Mouse (Mus musculus) heart, postnatal 10 days (tissue): ENCODE results near the gene Ddx47. TPM values are rescaled to one million over a fixed set of nuclear protein-coding genes. Genes with fewer than 3 reads are reported as not detected.

Source experiments
- DNase-seq, 2 experiments: peaks; one replicate each; pipeline ENCODE4 v3.0.0; 2021
- intact Hi-C: fragments of 180-260 bp; cut with DNase I; formaldehyde crosslinking; loops from one replicate; pipeline ENCODE4 v1.15.1; 2025
- total RNA-seq, 2 experiments: library from RNA; stranded (reverse); gene quantifications; 2 replicates each; pipeline ENCODE4 v1.2.3; 2021

Gene Ddx47
- total RNA-seq, 2 experiments from 2014 or later, result 43.0 to 47.6 TPM

DNA sequence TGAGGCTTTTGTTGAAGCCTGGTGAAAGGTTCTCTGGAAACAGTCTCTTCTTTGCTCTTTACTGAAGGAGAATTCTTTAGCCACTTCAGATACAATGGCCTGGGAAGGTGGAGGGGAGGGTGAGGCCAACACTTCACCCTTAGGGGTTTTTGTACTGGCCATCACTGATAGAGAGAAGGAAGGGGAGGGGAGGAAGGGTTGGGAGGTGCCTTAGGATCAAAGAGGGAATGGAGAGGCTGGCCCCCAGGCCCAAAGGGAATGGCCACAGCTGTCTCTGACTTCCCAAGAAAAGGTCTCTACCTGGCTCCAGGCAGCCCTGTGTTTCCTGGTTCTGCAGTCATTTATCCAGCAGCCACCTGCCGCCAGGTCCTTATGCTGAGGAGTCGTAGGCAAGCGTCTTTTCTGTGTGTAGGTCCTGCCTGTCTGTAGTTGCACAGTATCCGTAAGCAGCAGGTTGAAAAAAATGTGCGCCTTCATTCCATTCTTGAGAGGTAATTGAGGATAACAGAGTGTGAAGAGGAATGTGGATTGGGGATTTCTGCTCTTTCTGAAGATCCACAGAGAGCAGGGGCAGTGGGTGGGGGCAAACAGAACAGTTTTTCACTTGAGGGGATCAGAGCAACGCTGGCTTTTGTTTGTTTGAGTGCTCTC is 55.5 kb downstream of the Ddx47 start:
- intact Hi-C loops, result no loop called here
- DNase-seq, result no peak

GRCm38 (mm10) chr6:135068221-135068620 is 56.8 kb downstream of the Ddx47 start:
- intact Hi-C loops, result no loop called here
- DNase-seq, result no peak

DNA sequence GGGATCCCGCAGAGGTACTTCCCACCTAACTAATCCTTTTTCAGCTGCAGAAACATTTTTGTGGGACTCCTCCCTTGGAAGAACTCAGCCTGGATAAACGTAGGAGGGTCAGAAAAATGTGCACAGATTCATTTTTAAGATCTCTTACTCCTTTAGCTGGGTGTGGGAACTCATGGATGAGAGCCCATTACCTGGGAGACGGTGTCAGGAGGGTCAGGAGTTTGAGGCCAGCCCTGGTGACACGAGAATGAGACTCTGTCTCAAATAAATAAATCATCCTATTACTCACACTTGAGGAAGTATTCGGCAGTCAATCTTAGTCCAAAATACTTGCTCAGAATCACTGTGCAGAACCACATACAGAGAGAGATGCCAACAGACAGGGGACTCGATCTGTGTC is 58.4 kb downstream of the Ddx47 start:
- intact Hi-C loops, result no loop called here
- DNase-seq, result no peak

GRCm38 (mm10) chr6:135070347-135070746 is 58.9 kb downstream of the Ddx47 start:
- intact Hi-C loops, result no loop called here
- no peak for DNase-seq

Other genes with a start within 250 kb of the Ddx47 start
- 10 to 100 TPM; 22.4 to 24.9 TPM for gene Dusp16, start 219.0 kb upstream of the Ddx47 start, total RNA-seq
- gene Crebl2, start 181.5 kb upstream of the Ddx47 start, total RNA-seq, result 1 to 10 TPM; 4.7 to 5.4 TPM
- 1 to 10 TPM; 4.3 to 4.8 TPM for gene Gpr19, start 113.0 kb upstream of the Ddx47 start, total RNA-seq
- 10 to 100 TPM; 45.1 to 53.5 TPM for gene Cdkn1b, start 91.2 kb upstream of the Ddx47 start, total RNA-seq
- 10 to 100 TPM; 15.9 to 24.3 TPM for gene Apold1, start 29.9 kb upstream of the Ddx47 start, total RNA-seq
- gene Gprc5a, start 54.0 kb downstream of the Ddx47 start, total RNA-seq, result 1 to 10 TPM; 2.5 to 4.0 TPM
- under 1 TPM in 1 of 2 experiments, not detected in 1; 0.25 TPM for gene Gprc5d, start 106.7 kb downstream of the Ddx47 start, total RNA-seq
- 1 to 10 TPM; 5.6 to 7.5 TPM for gene Fam234b, start 186.4 kb downstream of the Ddx47 start, total RNA-seq
- 10 to 100 TPM; 58.5 to 59.0 TPM for gene Hebp1, start 186.4 kb downstream of the Ddx47 start, total RNA-seq
- gene Gsg1, start 242.7 kb downstream of the Ddx47 start, total RNA-seq, result under 1 TPM; 0.32 to 0.89 TPM